In genomic region chr2:5099176-5099575, GRCm38 (mm10) we compare ENCODE assay signal across 13 mouse cellular contexts. TPM values are rescaled to one million over a fixed set of nuclear protein-coding genes. Genes with fewer than 3 reads are reported as not detected.
"Had no signal": no experiment of that assay in that cellular context is flagged by ENCODE, and none has a peak within 500 bp of the region (broad histone marks: within the 10 kb centered on the region; RNA-seq: fewer than 3 reads in every experiment).

No protein-coding gene starts in this region.

- H3K36me3 ChIP-seq: limb, embryonic 15.5 days; liver, embryonic 13.5 days; midbrain, embryonic 15.5 days; neural tube, embryonic 13.5 days had no signal

- H3K27me3 ChIP-seq: limb, embryonic 15.5 days; midbrain, embryonic 15.5 days; neural tube, embryonic 13.5 days had no signal

- ATAC-seq: midbrain, embryonic 15.5 days had no signal

- H3K9me3 ChIP-seq: limb, embryonic 15.5 days; liver, embryonic 13.5 days; midbrain, embryonic 15.5 days had no signal

- H3K27ac ChIP-seq: layer of hippocampus, adult 2 months; limb, embryonic 15.5 days; liver, embryonic 13.5 days; midbrain, embryonic 15.5 days had no signal

- H3K4me2 ChIP-seq: limb, embryonic 15.5 days; liver, embryonic 13.5 days had no signal

- DNase-seq: kidney, postnatal 10 days; kidney, postnatal 4 days; liver, embryonic 13.5 days; lung, adult 18-20 months; lung, postnatal 36 days; retina, postnatal 1 day; thymus, postnatal 36 days had no signal

- H3K4me3 ChIP-seq: layer of hippocampus, adult 2 months; limb, embryonic 15.5 days; liver, embryonic 13.5 days; midbrain, embryonic 15.5 days; neural tube, embryonic 13.5 days had no signal

- H3K9ac ChIP-seq: limb, embryonic 15.5 days; liver, embryonic 13.5 days; midbrain, embryonic 15.5 days; neural tube, embryonic 13.5 days had no signal

RNA-seq across cellular contexts. Expression of gene Ccdc3, which starts 38.4 kb away (rescaled TPM):
- total RNA-seq: megakaryocyte progenitor cell, adult 5-6 weeks; monocyte, adult 5-6 weeks had no signal
